Mouse (Mus musculus) bone marrow macrophage, adult 2 months (primary cell): ENCODE measurements around the gene Zfp202. TPM values are rescaled to one million over a fixed set of nuclear protein-coding genes. Genes with fewer than 3 reads are reported as not detected.

Source experiments
- H3K27ac ChIP-seq: 2 replicates; pipeline ENCODE4 v1.5.1; 2012; ENCODE audit warnings: low read depth, low read length; ENCODE audit not compliant: insufficient read depth
- H3K4me1 ChIP-seq: 2 replicates; pipeline ENCODE4 v1.6.1; 2012; ENCODE audit warnings: low read length; ENCODE audit not compliant: control insufficient read depth, insufficient read depth
- H3K4me3 ChIP-seq: 2 replicates; pipeline ENCODE4 v1.5.1; 2012; ENCODE audit warnings: mild to moderate bottlenecking, low read length, moderate library complexity; ENCODE audit not compliant: insufficient read depth
- CTCF ChIP-seq: IDR thresholded peaks from 2 replicates; pipeline ENCODE4 v1.5.1; 2012; ENCODE audit warnings: low read depth, mild to moderate bottlenecking, low read length, moderate library complexity
- POLR2A ChIP-seq: IDR thresholded peaks from 2 replicates; pipeline ENCODE4 v1.6.1; 2012; ENCODE audit warnings: mild to moderate bottlenecking, low read depth, low read length, borderline replicate concordance
- polyA plus RNA-seq: library from polyadenylated mRNA; stranded (reverse); fragments of >200 nt; gene quantifications from 2 replicates; pipeline ENCODE4 v1.2.4, GENCODE M21; 2012; ENCODE audit not compliant: missing spikeins, insufficient read depth, insufficient read length

Zfp202 gene
- polyA plus RNA-seq, 1 experiment = 2.1 TPM

GRCm38 (mm10) chr9:40239749-40240148, 47.6 kb downstream of the Zfp202 start:
- Histone ChIP-seq H3K4me1 (peaks cover 17% of the 10 kb centered on the region), H3K4me3 (no peak overlapping the region), H3K27ac (no peak overlapping the region)
- no peak for TF ChIP-seq CTCF
- no peak for TF ChIP-seq POLR2A

GRCm38 (mm10) chr9:40240311-40240710, 48.2 kb downstream of the Zfp202 start:
- Histone ChIP-seq H3K27ac (no peak overlapping the region), H3K4me1 (peaks cover 21% of the 10 kb centered on the region), H3K4me3 (no peak overlapping the region)
- no peak for TF ChIP-seq POLR2A
- TF ChIP-seq CTCF = no peak

GRCm38 (mm10) chr9:40241223-40241801, 49.2 kb downstream of the Zfp202 start:
- Histone ChIP-seq H3K27ac (no peak overlapping the region), H3K4me3 (peak overlapping the region; percentile 48), H3K4me1 (peaks cover 26% of the 10 kb centered on the region)
- TF ChIP-seq POLR2A = no peak
- no peak for TF ChIP-seq CTCF

- peaks cover 27% of the 10 kb centered on the region for H3K4me1 ChIP-seq
- H3K4me3 ChIP-seq = peak overlapping the region; percentile 48
- H3K27ac ChIP-seq = no peak overlapping the region
- TF ChIP-seq CTCF (no peak), POLR2A (no peak)
These were observed 50.1 kb downstream of the Zfp202 start for GRCm38 (mm10) chr9:40241951-40242888.

GRCm38 (mm10) chr9:40245466-40245865, 53.4 kb downstream of the Zfp202 start:
- TF ChIP-seq POLR2A (no peak), CTCF (no peak)
- Histone ChIP-seq H3K27ac (peak overlapping the region; percentile 41; the same call in 1 of the 2 replicates), H3K4me1 (peaks cover 28% of the 10 kb centered on the region), H3K4me3 (no peak overlapping the region)

GRCm38 (mm10) chr9:40245974-40246665, 54.0 kb downstream of the Zfp202 start:
- H3K4me3 ChIP-seq = no peak overlapping the region
- TF ChIP-seq CTCF (no peak), POLR2A (no peak)
- H3K27ac ChIP-seq = no peak overlapping the region
- H3K4me1 ChIP-seq = peaks cover 28% of the 10 kb centered on the region

GRCm38 (mm10) chr9:40246702-40247101, 54.6 kb downstream of the Zfp202 start:
- no peak overlapping the region for H3K4me3 ChIP-seq
- no peak overlapping the region for H3K27ac ChIP-seq
- TF ChIP-seq POLR2A (no peak), CTCF (no peak)
- peaks cover 29% of the 10 kb centered on the region for H3K4me1 ChIP-seq

- H3K4me3 ChIP-seq = no peak overlapping the region
- TF ChIP-seq CTCF (no peak), POLR2A (no peak)
These were observed 57.0 kb downstream of the Zfp202 start for GRCm38 (mm10) chr9:40249106-40249505.

GRCm38 (mm10) chr9:40252459-40252858, 60.3 kb downstream of the Zfp202 start:
- H3K27ac ChIP-seq = no peak overlapping the region
- no peak overlapping the region for H3K4me3 ChIP-seq
- no peak for TF ChIP-seq POLR2A
- TF ChIP-seq CTCF = no peak
- H3K4me1 ChIP-seq = peaks cover 17% of the 10 kb centered on the region

More at GRCm38 (mm10) chr9:40249106-40249505, 57.0 kb downstream of the Zfp202 start:
- Histone ChIP-seq H3K27ac (no peak overlapping the region), H3K4me1 (peaks cover 27% of the 10 kb centered on the region)

Other genes starting within 250 kb of the Zfp202 start
- not detected in 2 replicates for gene Olfr975, start 240.3 kb upstream of the Zfp202 start, polyA plus RNA-seq
- not detected in 2 replicates for gene Olfr976, start 231.2 kb upstream of the Zfp202 start, polyA plus RNA-seq
- gene Olfr978, start 200.2 kb upstream of the Zfp202 start, polyA plus RNA-seq = not detected in 2 replicates
- not detected in 2 replicates for gene Olfr979, start 188.9 kb upstream of the Zfp202 start, polyA plus RNA-seq
- not detected in 2 replicates for gene Olfr980, start 182.7 kb upstream of the Zfp202 start, polyA plus RNA-seq
- 0.11 TPM in 1 of 2 replicates, not detected in the other for gene Olfr981, start 170.9 kb upstream of the Zfp202 start, polyA plus RNA-seq
- gene Olfr982, start 118.5 kb upstream of the Zfp202 start, polyA plus RNA-seq = not detected in 2 replicates
- 0.13 TPM in 1 of 2 replicates, not detected in the other for gene Olfr983, start 98.7 kb upstream of the Zfp202 start, polyA plus RNA-seq
- gene Olfr984, start 78.1 kb upstream of the Zfp202 start, polyA plus RNA-seq = 0.16 TPM in 1 of 2 replicates, not detected in the other
- not detected in 2 replicates for gene Olfr985, start 62.1 kb upstream of the Zfp202 start, polyA plus RNA-seq
- not detected in 2 replicates for gene Tmem225, start 44.2 kb upstream of the Zfp202 start, polyA plus RNA-seq
- not detected in 2 replicates for gene Olfr986, start 11.4 kb upstream of the Zfp202 start, polyA plus RNA-seq
- gene Scn3b, start 76.9 kb downstream of the Zfp202 start, polyA plus RNA-seq = 0.52 and 1.1 TPM in 2 replicates